Mouse (Mus musculus): ENCODE data around the gene Gm21725.
"Not testable (repeated sequence)": the region's sequence is repeated elsewhere in the genome, so short reads cannot be mapped to it uniquely, and the experiment has no call there.

Gene Gm21725

DNA sequence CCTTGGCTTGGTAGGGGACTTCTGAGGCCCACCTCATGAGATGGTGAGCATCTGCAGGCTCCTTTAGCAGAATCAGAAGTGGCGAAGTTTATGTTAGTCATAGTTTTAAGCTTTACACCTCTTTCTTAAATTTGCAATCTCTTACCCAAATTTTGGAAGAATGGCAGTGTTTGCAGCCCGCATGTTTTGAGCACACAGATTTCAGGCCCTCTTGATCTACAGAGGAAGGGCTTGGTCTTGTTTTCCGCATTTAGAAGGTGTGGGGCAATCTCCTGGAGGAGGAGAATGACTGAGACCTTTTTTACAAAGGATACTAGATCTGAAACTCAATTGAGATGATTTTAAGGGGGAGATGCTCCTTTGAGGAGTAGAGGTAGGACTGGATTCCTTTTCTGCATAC lies at the start of gene Gm21725:
Gm21725 (minus strand) TSS at position 101 of the 400 bp plus-strand sequence.
- not testable (repeated sequence) for DNase-seq (ENCODE audit: low read depth, low spot score)

Data from WW6 (cell line).